Comparison of ENCODE assay signal across 9 mouse cellular contexts in genomic region chrX:104200388-104200735, GRCm38 (mm10). TPM values are rescaled to one million over a fixed set of nuclear protein-coding genes. Genes with fewer than 3 reads are reported as not detected.
DNase-seq lines count a peak whose midpoint lies in the region; ATAC-seq and TF ChIP-seq lines count a peak whose summit lies in the region.
"Had no signal": no experiment of that assay in that cellular context is flagged by ENCODE, and none has a peak within 500 bp of the region (broad histone marks: within the 10 kb centered on the region; RNA-seq: fewer than 3 reads in every experiment).

No protein-coding gene starts in this region.

- no peaks in the 10 kb centered on the region for H3K9me3 ChIP-seq in heart, embryonic 11.5 days (replicated peaks; ENCODE audit: control insufficient read depth, low read length)
- no peaks in the 10 kb centered on the region for H3K9me3 ChIP-seq in forebrain, postnatal 0 days (ENCODE audit: low read length)
- peaks cover 11% of the 10 kb centered on the region; the same call in 1 of the 2 replicates for H3K9me3 ChIP-seq in kidney, embryonic 16.5 days (ENCODE audit: low read length)
- no peaks in the 10 kb centered on the region for H3K9me3 ChIP-seq in stomach, embryonic 15.5 days

- H3K4me1 ChIP-seq in heart, embryonic 11.5 days (ENCODE audit: control insufficient read depth, insufficient read depth, low read length): no peaks in the 10 kb centered on the region
- no peaks in the 10 kb centered on the region for H3K4me1 ChIP-seq in bone marrow, adult 2 months (ENCODE audit: control insufficient read depth, insufficient read depth, low read length)
- H3K4me1 ChIP-seq in forebrain, postnatal 0 days (ENCODE audit: insufficient read depth): no peaks in the 10 kb centered on the region
- no peaks in the 10 kb centered on the region for H3K4me1 ChIP-seq in kidney, embryonic 16.5 days (ENCODE audit: insufficient read depth, low read length)
- no peaks in the 10 kb centered on the region for H3K4me1 ChIP-seq in stomach, embryonic 15.5 days

- no peak for TF ChIP-seq CTCF in bone marrow, adult 2 months (IDR thresholded peaks at IDR 0.05; ENCODE audit: control insufficient read depth, insufficient read depth, low read length)
- TF ChIP-seq CTCF in forebrain, postnatal 0 days (IDR thresholded peaks at IDR 0.05; ENCODE audit: low read depth): no peak

- no peak for DNase-seq in heart, postnatal 4 days
- peak; percentile 65 for DNase-seq in forebrain, postnatal 0 days
- DNase-seq in lung, postnatal 10 days: peak; percentile 20
- no peak for DNase-seq in gastrocnemius, adult 8-10 months (ENCODE audit: low spot score in 2 of 2)

- no peak for TF ChIP-seq POLR2A in bone marrow, adult 2 months (IDR thresholded peaks at IDR 0.05; ENCODE audit: borderline replicate concordance, control insufficient read depth, low read depth, low read length)

- H3K4me3 ChIP-seq in heart, embryonic 11.5 days (ENCODE audit: low read depth, low read length): peak overlapping the region; percentile 42
- peak overlapping the region; percentile 22 for H3K4me3 ChIP-seq in bone marrow, adult 2 months (replicated peaks; ENCODE audit: control insufficient read depth, low read depth, low read length)
- H3K4me3 ChIP-seq in forebrain, postnatal 0 days (ENCODE audit: low read depth, low read length): peak overlapping the region; percentile 55
- peak overlapping the region; percentile 54 for H3K4me3 ChIP-seq in kidney, embryonic 16.5 days (ENCODE audit: low read length)
- H3K4me3 ChIP-seq in stomach, embryonic 15.5 days (replicated peaks): peak overlapping the region; percentile 50

- H3K27me3 ChIP-seq in heart, embryonic 11.5 days (ENCODE audit: control insufficient read depth, insufficient read depth, low read length): peaks cover 14% of the 10 kb centered on the region
- no peaks in the 10 kb centered on the region for H3K27me3 ChIP-seq in forebrain, postnatal 0 days (ENCODE audit: insufficient read depth, low read length)
- H3K27me3 ChIP-seq in kidney, embryonic 16.5 days (ENCODE audit: insufficient read depth, low read length): peaks cover 44% of the 10 kb centered on the region
- H3K27me3 ChIP-seq in stomach, embryonic 15.5 days (replicated peaks): peaks cover 23% of the 10 kb centered on the region; the same call in 1 of the 2 replicates

- ATAC-seq in heart, embryonic 11.5 days (replicated peaks; ENCODE audit: insufficient number of reproducible peaks, low FRiP score, low TSS enrichment): peak; percentile 65
- ATAC-seq in forebrain, postnatal 0 days: peak; percentile 67
- peak; percentile 84 for ATAC-seq in kidney, embryonic 16.5 days (ENCODE audit: low FRiP score, low TSS enrichment)
- peak; percentile 18; the same call in 1 of the 2 replicates for ATAC-seq in stomach, embryonic 15.5 days (ENCODE audit: insufficient read depth, low FRiP score, low read depth)

- 17% methylated on average over 26 of the region's 37 CpGs for WGBS in heart, embryonic 11.5 days (ENCODE audit: insufficient replicate concordance)
- WGBS in bone marrow, adult 2 months: 25% methylated on average over 20 of the region's 37 CpGs
- 43% methylated on average over 30 of the region's 37 CpGs for WGBS in forebrain, postnatal 0 days
- WGBS in kidney, embryonic 16.5 days: 41% methylated on average over 9 of the region's 37 CpGs
- WGBS in stomach, embryonic 15.5 days: 17% methylated on average over 30 of the region's 37 CpGs

- peak overlapping the region; percentile 52; the same call in 1 of the 2 replicates for H3K9ac ChIP-seq in heart, embryonic 11.5 days (ENCODE audit: low read depth, low read length)
- H3K9ac ChIP-seq in forebrain, postnatal 0 days: peak overlapping the region; percentile 82
- peak overlapping the region; percentile 63 for H3K9ac ChIP-seq in kidney, embryonic 16.5 days (replicated peaks; ENCODE audit: low read length)
- H3K9ac ChIP-seq in stomach, embryonic 15.5 days: no peak overlapping the region

- peak overlapping the region; percentile 75 for H3K4me2 ChIP-seq in heart, embryonic 11.5 days
- H3K4me2 ChIP-seq in forebrain, postnatal 0 days (ENCODE audit: low read depth): peak overlapping the region; percentile 52
- H3K4me2 ChIP-seq in kidney, embryonic 16.5 days (replicated peaks; ENCODE audit: low read depth, low read length): peak overlapping the region; percentile 69
- peak overlapping the region; percentile 83 for H3K4me2 ChIP-seq in stomach, embryonic 15.5 days

- peak overlapping the region; percentile 3; the same call in 1 of the 2 replicates for H3K27ac ChIP-seq in heart, embryonic 11.5 days (ENCODE audit: low read depth, low read length)
- H3K27ac ChIP-seq in bone marrow, adult 2 months (ENCODE audit: control insufficient read depth, insufficient read depth, low read depth, low read length, poor library complexity): no peak overlapping the region; the same call in 1 of the 2 replicates
- peak overlapping the region; percentile 96 for H3K27ac ChIP-seq in forebrain, postnatal 0 days (ENCODE audit: low read depth, low read length)
- peak overlapping the region; percentile 18; the same call in 1 of the 2 replicates for H3K27ac ChIP-seq in kidney, embryonic 16.5 days (ENCODE audit: low read length)
- H3K27ac ChIP-seq in stomach, embryonic 15.5 days: no peak overlapping the region

- no peaks in the 10 kb centered on the region for H3K36me3 ChIP-seq in heart, embryonic 11.5 days (ENCODE audit: control insufficient read depth, insufficient read depth, low read length)
- no peaks in the 10 kb centered on the region for H3K36me3 ChIP-seq in forebrain, postnatal 0 days (ENCODE audit: insufficient read depth)
- no peaks in the 10 kb centered on the region for H3K36me3 ChIP-seq in kidney, embryonic 16.5 days (ENCODE audit: insufficient read depth, low read length)
- H3K36me3 ChIP-seq in stomach, embryonic 15.5 days: no peaks in the 10 kb centered on the region

RNA-seq across cellular contexts. Expression of gene Nexmif, which starts 0.6 kb away (rescaled TPM):
- 0.48 and 0.70 TPM in 2 replicates for polyA plus RNA-seq in heart, embryonic 11.5 days (2014; fragmentation: Nextera tagmentation; extraction: Ambion mirVana)
- total RNA-seq in heart, postnatal 4 days (2021): 1 to 10 TPM; 2.3 to 2.6 TPM
- polyA plus RNA-seq in bone marrow, adult 2 months (2011; ENCODE audit: insufficient read depth, insufficient read length, low replicate concordance, missing spikeins): 0.37 TPM in 1 of 2 replicates, not detected in the other
- 69.7 and 82.8 TPM in 2 replicates for total RNA-seq in forebrain, postnatal 0 days (2014; rRNA removed)
- polyA plus RNA-seq in forebrain, postnatal 0 days (2015; fragmentation: Nextera tagmentation; extraction: Ambion mirVana): 18.1 and 28.1 TPM in 2 replicates
- 1.4 and 1.5 TPM in 2 replicates for polyA plus RNA-seq in kidney, embryonic 16.5 days (2015; fragmentation: Nextera tagmentation; extraction: Ambion mirVana)
- 0.75 and 0.82 TPM in 2 replicates for polyA plus RNA-seq in stomach, embryonic 15.5 days (2015; fragmentation: Nextera tagmentation; extraction: Ambion mirVana)
- under 1 TPM in 2 of 4 experiments, not detected in 2; 0.02 to 0.07 TPM for total RNA-seq in gastrocnemius, adult 8-10 months (2022)
- total RNA-seq: MEL had no signal

Comparison
In these comparisons a context has a peak if more than half of its experiments do, and no peak if none do; other contexts are left out.
1. ATAC-seq: peak in every context shown above with its lines; median percentile 84 in kidney, embryonic 16.5 days; 67 in forebrain, postnatal 0 days; 65 in heart, embryonic 11.5 days; 18 in stomach, embryonic 15.5 days.
2. H3K27ac ChIP-seq: peak in heart, embryonic 11.5 days (single experiment), forebrain, postnatal 0 days (single experiment) and kidney, embryonic 16.5 days (single experiment); none in bone marrow, adult 2 months (single experiment) and stomach, embryonic 15.5 days (single experiment).
3. DNase-seq: peak in forebrain, postnatal 0 days (single experiment) and lung, postnatal 10 days (single experiment); none in heart, postnatal 4 days (single experiment) and gastrocnemius, adult 8-10 months (0 of 2).
4. Peak in every context shown above with its lines, with median percentiles within 50 percentile points of each other: H3K4me2 ChIP-seq and H3K4me3 ChIP-seq.